Mouse (Mus musculus): ENCODE data around the gene Dgki. TPM values are rescaled to one million over a fixed set of nuclear protein-coding genes. Genes with fewer than 3 reads are reported as not detected.

The Dgki gene
- total and polyA plus RNA-seq, 2 experiments from 2014 or later = 4.5 to 20.1 TPM

DNA sequence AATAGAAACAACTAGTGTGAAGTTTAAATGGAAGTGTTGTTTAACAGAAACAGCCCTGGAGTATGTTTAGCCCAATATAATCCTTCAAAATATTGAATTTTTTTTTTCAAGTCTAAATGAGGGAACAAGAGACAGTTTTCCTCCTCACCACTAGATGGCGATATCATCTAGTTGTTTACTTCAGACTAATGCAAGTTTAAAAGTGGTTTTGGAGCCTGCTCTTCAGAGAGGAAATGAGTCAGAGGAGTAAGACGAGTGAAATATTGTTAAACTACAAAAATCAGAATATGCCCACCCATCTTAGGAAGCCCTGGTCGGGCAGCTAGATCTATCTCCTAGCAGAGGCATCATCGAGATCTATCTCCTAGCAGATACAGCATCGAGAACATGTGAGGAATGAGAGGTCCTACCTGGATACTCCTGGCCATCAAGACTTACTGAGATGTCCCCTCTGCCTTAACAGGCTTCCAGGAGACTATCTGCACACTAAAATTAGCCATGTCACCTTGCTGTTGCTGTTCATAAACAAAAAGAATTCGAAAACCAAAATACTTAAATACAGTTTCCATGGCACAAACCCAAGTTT lies 245.5 kb downstream of the Dgki start:
- Histone ChIP-seq H3K36me3 (ENCODE audit: insufficient read depth, low read length) (0 out of 2 replicates have a peak, but pooled peaks cover 3% of the 10 kb centered on the region), H3K9ac (replicated peaks; ENCODE audit: low read length) (no peak overlapping the region), H3K4me1 (ENCODE audit: insufficient read depth, low read length) (no peaks in the 10 kb centered on the region), H3K4me3 (ENCODE audit: low read length) (no peak overlapping the region), H3K9me3 (ENCODE audit: low read length) (no peaks in the 10 kb centered on the region), H3K27me3 (ENCODE audit: insufficient read depth, low read length) (no peaks in the 10 kb centered on the region), H3K27ac (no peak overlapping the region), H3K4me2 (ENCODE audit: low read depth, low read length) (no peak overlapping the region)
- peak; percentile 80 for TF ChIP-seq CTCF (IDR thresholded peaks at IDR 0.05; ENCODE audit: low read depth)
- ATAC-seq = peak; percentile 53; the same call in 1 of the 2 replicates
- peak; percentile 88 for DNase-seq (ENCODE audit: low spot score)
- 47% methylated on average over 6 of the region's 6 CpGs for WGBS

GRCm38 (mm10) chr6:37053411-37053810 lies 246.6 kb downstream of the Dgki start:
- ATAC-seq (no peak), DNase-seq (ENCODE audit: low spot score) (no peak)
- Histone ChIP-seq H3K9me3 (ENCODE audit: low read length) (no peaks in the 10 kb centered on the region), H3K27me3 (ENCODE audit: insufficient read depth, low read length) (no peaks in the 10 kb centered on the region), H3K4me3 (ENCODE audit: low read length) (no peak overlapping the region), H3K9ac (replicated peaks; ENCODE audit: low read length) (no peak overlapping the region), H3K4me1 (ENCODE audit: insufficient read depth, low read length) (no peaks in the 10 kb centered on the region), H3K36me3 (ENCODE audit: insufficient read depth, low read length) (0 out of 2 replicates have a peak, but pooled peaks cover 3% of the 10 kb centered on the region), H3K4me2 (ENCODE audit: low read depth, low read length) (no peak overlapping the region), H3K27ac (no peak overlapping the region)
- TF ChIP-seq CTCF (IDR thresholded peaks at IDR 0.05; ENCODE audit: low read depth) = no peak
- 61% methylated on average over 2 of the region's 2 CpGs for WGBS

DNA sequence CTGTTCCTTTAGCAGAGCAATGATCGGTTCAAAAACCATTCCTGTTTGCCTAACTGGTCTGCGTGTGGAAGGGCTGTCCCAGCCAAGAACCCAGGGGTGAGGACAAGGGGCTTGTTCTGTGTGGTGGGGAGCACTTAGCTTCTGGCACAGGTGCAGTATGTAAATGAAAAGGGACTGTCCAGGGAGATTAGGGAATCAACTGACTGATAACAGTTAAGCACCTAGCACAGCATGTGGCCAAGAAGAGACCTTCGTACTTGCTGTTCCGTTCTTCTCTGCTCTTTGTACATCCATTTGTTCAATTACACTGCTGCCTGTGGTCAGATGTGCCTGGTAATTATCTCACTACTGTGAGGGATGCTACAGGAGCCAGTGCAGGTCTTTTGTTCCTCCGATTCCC lies 248.3 kb downstream of the Dgki start:
- Histone ChIP-seq H3K27ac (no peak overlapping the region), H3K9ac (replicated peaks; ENCODE audit: low read length) (no peak overlapping the region), H3K4me3 (ENCODE audit: low read length) (no peak overlapping the region), H3K27me3 (ENCODE audit: insufficient read depth, low read length) (no peaks in the 10 kb centered on the region), H3K9me3 (ENCODE audit: low read length) (no peaks in the 10 kb centered on the region), H3K4me2 (ENCODE audit: low read depth, low read length) (no peak overlapping the region), H3K36me3 (ENCODE audit: insufficient read depth, low read length) (no peaks in the 10 kb centered on the region), H3K4me1 (ENCODE audit: insufficient read depth, low read length) (no peaks in the 10 kb centered on the region)
- ATAC-seq (no peak), DNase-seq (ENCODE audit: low spot score) (no peak)
- no peak for TF ChIP-seq CTCF (IDR thresholded peaks at IDR 0.05; ENCODE audit: low read depth)
- WGBS = 39% methylated on average over 5 of the region's 5 CpGs

DNA sequence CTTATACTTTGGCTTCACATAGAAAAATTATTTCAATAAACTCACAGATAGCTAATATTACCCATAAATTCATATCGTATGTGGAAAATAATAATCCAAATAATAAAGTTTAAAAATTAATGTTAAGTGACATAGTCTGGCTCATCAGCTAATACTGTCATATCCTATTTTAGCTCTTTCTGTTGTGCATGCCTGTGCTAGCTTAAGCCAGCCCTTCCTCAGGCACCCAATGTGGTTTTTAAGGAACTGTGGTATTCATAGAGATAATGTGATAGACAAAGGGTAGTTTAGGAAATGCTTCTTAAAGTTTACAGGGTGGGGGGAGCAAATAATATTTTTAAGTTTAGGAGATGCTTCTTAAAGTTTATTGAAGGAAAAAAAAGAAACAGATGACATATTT lies 248.8 kb downstream of the Dgki start:
- no peak overlapping the region for H3K27ac ChIP-seq
- DNase-seq (ENCODE audit: low spot score) (no peak), ATAC-seq (no peak)
- no peaks in the 10 kb centered on the region for H3K36me3 ChIP-seq (ENCODE audit: insufficient read depth, low read length)
- TF ChIP-seq CTCF (IDR thresholded peaks at IDR 0.05; ENCODE audit: low read depth) = no peak
- H3K9me3 ChIP-seq (ENCODE audit: low read length) = no peaks in the 10 kb centered on the region
- H3K4me3 ChIP-seq (ENCODE audit: low read length) = no peak overlapping the region
- H3K4me2 ChIP-seq (ENCODE audit: low read depth, low read length) = no peak overlapping the region
- no peaks in the 10 kb centered on the region for H3K27me3 ChIP-seq (ENCODE audit: insufficient read depth, low read length)
- no peaks in the 10 kb centered on the region for H3K4me1 ChIP-seq (ENCODE audit: insufficient read depth, low read length)
- H3K9ac ChIP-seq (replicated peaks; ENCODE audit: low read length) = no peak overlapping the region
- 91% methylated on average over 1 of the region's 1 CpGs for WGBS

DNA sequence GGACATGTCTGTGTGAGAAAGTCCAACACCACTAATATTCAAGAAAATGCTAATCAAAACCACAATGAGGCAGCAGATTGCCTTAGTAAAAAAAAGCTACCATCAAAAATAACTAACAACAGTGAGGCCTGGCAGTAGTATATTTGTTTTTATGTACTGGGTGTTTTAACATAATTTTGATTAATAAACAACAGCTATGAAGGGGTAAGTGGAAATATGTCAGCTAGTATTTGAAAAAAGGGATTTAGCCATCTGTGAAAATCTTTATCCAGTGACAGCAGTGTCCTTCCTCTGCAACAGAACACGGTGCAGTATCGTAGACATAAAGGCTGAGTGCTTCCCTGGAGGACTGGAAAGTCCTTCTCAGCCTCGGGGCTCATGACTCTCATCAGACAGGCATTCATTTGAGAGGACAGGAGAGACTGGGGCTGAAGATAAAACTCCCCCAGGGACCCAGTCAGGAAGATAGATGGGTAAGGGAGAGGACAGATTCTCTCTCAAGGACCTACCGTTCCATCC lies 252.3 kb downstream of the Dgki start:
- ATAC-seq = no peak
- 51% methylated on average over 4 of the region's 4 CpGs for WGBS
- TF ChIP-seq CTCF (IDR thresholded peaks at IDR 0.05; ENCODE audit: low read depth) = no peak

GRCm38 (mm10) chr6:37046152-37046788 lies 253.7 kb downstream of the Dgki start:
- no peak overlapping the region for H3K4me2 ChIP-seq (ENCODE audit: low read depth, low read length)
- DNase-seq (ENCODE audit: low spot score) (peak; percentile 89), ATAC-seq (peak; percentile 72)
- TF ChIP-seq CTCF (IDR thresholded peaks at IDR 0.05; ENCODE audit: low read depth) = peak; percentile 94
- H3K27me3 ChIP-seq (ENCODE audit: insufficient read depth, low read length) = no peaks in the 10 kb centered on the region
- no peaks in the 10 kb centered on the region for H3K4me1 ChIP-seq (ENCODE audit: insufficient read depth, low read length)
- WGBS = 24% methylated on average over 4 of the region's 4 CpGs
- no peaks in the 10 kb centered on the region for H3K36me3 ChIP-seq (ENCODE audit: insufficient read depth, low read length)
- H3K9me3 ChIP-seq (ENCODE audit: low read length) = no peaks in the 10 kb centered on the region
- H3K9ac ChIP-seq (replicated peaks; ENCODE audit: low read length) = no peak overlapping the region
- H3K4me3 ChIP-seq (ENCODE audit: low read length) = no peak overlapping the region
- no peak overlapping the region for H3K27ac ChIP-seq

More for the DNA sequence above, 252.3 kb downstream of the Dgki start:
- H3K27me3 ChIP-seq (ENCODE audit: insufficient read depth, low read length) = no peaks in the 10 kb centered on the region
- no peak overlapping the region for H3K9ac ChIP-seq (replicated peaks; ENCODE audit: low read length)
- no peaks in the 10 kb centered on the region for H3K36me3 ChIP-seq (ENCODE audit: insufficient read depth, low read length)
- no peak overlapping the region for H3K4me2 ChIP-seq (ENCODE audit: low read depth, low read length)
- no peaks in the 10 kb centered on the region for H3K9me3 ChIP-seq (ENCODE audit: low read length)
- H3K4me3 ChIP-seq (ENCODE audit: low read length) = no peak overlapping the region
- H3K4me1 ChIP-seq (ENCODE audit: insufficient read depth, low read length) = no peaks in the 10 kb centered on the region
- DNase-seq (ENCODE audit: low spot score) = no peak
- H3K27ac ChIP-seq = no peak overlapping the region

- TF ChIP-seq CTCF (IDR thresholded peaks at IDR 0.05; ENCODE audit: low read depth) = no peak
- Histone ChIP-seq H3K27ac (no peak overlapping the region), H3K36me3 (ENCODE audit: insufficient read depth, low read length) (no peaks in the 10 kb centered on the region), H3K9ac (replicated peaks; ENCODE audit: low read length) (no peak overlapping the region), H3K4me2 (ENCODE audit: low read depth, low read length) (no peak overlapping the region), H3K9me3 (ENCODE audit: low read length) (no peaks in the 10 kb centered on the region), H3K4me3 (ENCODE audit: low read length) (no peak overlapping the region), H3K27me3 (ENCODE audit: insufficient read depth, low read length) (no peaks in the 10 kb centered on the region), H3K4me1 (ENCODE audit: insufficient read depth, low read length) (no peaks in the 10 kb centered on the region)
- ATAC-seq (no peak), DNase-seq (ENCODE audit: low spot score) (no peak)
- 89% methylated on average over 4 of the region's 4 CpGs for WGBS
These were observed 255.2 kb downstream of the Dgki start for GRCm38 (mm10) chr6:37044796-37045195.

All from hindbrain, postnatal 0 days (tissue).